Mouse (Mus musculus) splenic B cell, adult 2 months (primary cell): ENCODE data around the gene Abca3.

Experiments used
- DNase-seq: peaks from one replicate; pipeline ENCODE4 v3.0.0-alpha.2; 2011; ENCODE audit warnings: low read depth, low spot score
- H3K27me3 ChIP-seq: 2 replicates; pipeline ENCODE4 v1.6.1; 2012; ENCODE audit warnings: mild to moderate bottlenecking, low read length, moderate library complexity, mixed read lengths; ENCODE audit not compliant: control insufficient read depth, poor library complexity, insufficient read depth, severe bottlenecking
- H3K36me3 ChIP-seq: 2 replicates; pipeline ENCODE4 v1.6.1; 2012; ENCODE audit warnings: mild to moderate bottlenecking, low read length, moderate library complexity, mixed read lengths; ENCODE audit not compliant: control insufficient read depth, poor library complexity, insufficient read depth, severe bottlenecking

The Abca3 gene

DNA sequence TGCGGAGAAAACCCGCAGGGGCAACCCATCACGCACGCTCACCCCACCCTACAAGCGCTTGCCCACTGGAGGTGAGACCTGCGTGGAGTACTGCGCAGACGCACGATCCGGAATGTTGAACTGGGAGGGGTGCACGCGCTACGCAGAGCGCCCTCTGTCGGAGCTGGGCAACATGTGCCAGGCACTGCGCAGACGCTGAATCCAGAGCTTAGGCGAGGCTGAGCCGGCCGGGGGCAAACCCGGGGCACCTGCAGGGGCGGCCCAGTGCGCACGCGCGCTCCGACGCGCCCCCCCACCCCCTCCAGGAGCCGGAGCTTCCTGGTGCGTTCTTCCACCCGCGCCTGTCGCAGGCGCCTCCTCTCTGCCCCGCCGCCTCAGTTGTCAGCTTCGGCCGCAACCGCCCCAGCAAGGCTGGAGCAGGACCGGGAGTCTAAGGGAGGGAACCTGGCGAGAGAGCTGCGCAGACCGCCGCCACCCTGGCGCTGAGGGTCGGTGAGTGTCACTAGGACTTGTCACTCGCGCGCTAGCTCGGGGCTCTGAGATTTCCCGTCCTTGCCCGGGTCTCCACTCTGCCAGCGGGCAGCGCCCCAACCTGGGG lies at the start of gene Abca3:
Gene Abca3, plus strand, starts transcription at position 191 of the 598 bp plus-strand sequence.
- DNase-seq = peak; percentile 99
- no peaks in the 10 kb centered on the region for H3K27me3 ChIP-seq

DNA sequence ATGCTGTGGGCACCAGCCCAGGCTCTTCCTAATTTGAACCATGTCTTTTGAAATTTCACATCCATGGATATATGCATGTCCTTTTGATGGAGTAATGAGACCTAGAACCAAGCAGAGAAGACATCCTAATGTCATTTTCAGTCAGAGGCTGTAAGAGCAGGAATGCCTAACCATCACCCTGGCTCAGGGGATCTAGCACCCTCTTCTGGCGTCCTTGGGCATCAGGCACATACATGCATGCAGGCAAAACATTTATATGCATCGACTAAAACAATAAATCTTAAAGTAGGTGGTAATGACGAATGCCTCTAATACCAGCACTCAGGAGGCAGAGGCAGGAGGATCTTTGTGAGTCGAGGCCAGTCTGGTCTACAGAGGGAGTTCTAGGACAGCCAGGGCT lies 44.2 kb upstream of the Abca3 start:
- Histone ChIP-seq H3K27me3 (no peaks in the 10 kb centered on the region), H3K36me3 (no peaks in the 10 kb centered on the region)
- DNase-seq = peak; percentile 73

More for the DNA sequence above, at the start of gene Abca3:
- no peaks in the 10 kb centered on the region for H3K36me3 ChIP-seq

DNA sequence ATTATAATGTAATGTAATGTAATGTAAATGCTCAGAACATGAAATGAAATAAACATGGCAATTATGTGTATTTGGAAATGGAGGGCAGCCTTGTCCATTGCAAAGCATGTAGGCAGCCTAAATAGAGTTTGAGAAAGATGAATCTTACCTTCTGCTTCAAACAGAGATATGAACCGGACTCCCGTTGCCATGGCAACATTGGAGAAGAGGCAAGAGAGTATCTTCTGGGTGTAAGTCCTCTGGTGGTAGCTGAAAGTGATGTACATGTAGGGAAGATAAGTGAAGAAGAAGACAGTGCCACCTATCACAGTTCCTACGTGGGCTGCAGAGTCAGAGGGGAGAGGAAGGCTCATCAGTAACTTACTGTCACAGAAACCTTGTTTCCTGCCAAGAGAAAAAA lies 30.9 kb upstream of the Abca3 start:
- no peak for DNase-seq
- no peaks in the 10 kb centered on the region for H3K36me3 ChIP-seq
- no peaks in the 10 kb centered on the region for H3K27me3 ChIP-seq

DNA sequence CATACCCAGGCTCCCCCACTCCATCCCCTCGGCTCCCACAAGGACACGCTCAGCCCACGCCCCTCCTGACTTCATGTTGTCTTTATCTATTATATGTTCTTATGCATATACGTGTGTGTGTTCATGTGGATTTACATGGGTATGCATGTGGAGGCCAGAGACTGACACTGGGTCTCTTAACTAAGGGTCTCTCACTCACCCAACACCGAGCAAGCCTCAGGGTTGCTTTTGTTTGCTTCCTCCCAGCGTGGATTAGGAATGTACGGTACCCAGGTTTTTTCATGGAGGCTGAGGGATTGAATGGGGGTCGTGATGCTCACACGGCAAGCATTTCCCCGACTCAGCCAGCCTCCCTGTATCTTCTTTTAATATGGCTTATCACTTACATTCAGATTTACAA lies 26.7 kb upstream of the Abca3 start:
- Histone ChIP-seq H3K27me3 (no peaks in the 10 kb centered on the region), H3K36me3 (no peaks in the 10 kb centered on the region)
- no peak for DNase-seq

DNA sequence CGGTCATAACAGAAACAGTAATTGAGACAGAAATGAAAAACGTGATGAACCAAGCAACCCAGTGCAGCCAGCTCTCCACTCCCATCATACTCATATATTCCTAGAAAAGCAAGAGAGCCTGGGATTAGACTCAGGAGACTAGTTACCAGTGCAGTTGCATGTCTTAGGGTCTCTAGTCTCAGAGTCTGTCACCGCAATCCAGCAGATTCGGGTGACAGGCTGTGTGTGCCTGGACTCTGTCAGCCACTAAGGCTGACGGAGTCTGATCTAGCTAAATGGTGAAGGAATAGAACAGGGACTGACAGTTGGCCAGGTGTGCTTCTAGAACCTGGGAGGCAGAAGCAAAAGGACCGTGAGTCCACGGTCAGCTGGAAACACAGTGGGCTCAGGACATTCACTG lies 24.1 kb upstream of the Abca3 start:
- Histone ChIP-seq H3K27me3 (no peaks in the 10 kb centered on the region), H3K36me3 (no peaks in the 10 kb centered on the region)
- DNase-seq = no peak

DNA sequence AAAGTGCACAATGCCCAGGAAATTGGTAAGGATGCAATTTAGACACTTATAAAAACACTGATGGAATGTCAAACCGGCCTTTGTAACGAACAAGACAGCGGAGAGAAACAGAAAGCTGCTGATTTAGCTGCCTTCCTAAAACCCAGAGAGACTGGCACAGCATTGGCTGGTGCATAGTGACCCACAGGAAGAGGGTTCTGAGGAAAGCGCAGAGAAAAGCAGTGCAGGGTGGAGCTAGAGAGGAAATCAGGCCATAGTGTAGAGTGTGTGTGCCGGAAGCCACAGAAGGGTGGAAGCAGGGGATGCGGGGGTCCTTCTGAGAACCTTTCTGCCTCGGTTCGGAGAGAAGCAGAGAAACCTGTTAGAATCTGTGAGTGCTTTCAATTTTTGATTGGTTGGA lies 7.1 kb upstream of the Abca3 start:
- DNase-seq = peak; percentile 40
- Histone ChIP-seq H3K36me3 (no peaks in the 10 kb centered on the region), H3K27me3 (no peaks in the 10 kb centered on the region)

DNA sequence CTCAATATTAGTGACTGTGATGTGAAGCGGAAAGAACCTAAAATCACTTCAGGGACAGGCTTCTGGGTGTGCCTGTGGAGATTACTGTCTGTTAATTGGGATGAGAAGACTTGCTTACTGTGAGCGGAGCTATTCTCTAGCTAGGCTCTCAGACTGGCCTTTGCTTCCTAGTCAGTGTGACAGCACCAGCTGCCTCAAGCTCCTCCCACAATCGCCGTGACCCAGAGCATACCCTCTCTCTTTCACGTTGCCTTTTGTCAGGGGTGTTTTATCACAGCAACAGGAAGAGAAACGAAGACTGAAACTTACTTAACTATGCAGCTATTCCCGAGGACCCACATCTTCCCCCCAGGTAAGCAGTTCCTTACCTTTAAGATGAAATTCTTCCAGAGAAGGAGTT lies 4.9 kb upstream of the Abca3 start:
- Histone ChIP-seq H3K36me3 (no peaks in the 10 kb centered on the region), H3K27me3 (no peaks in the 10 kb centered on the region)
- no peak for DNase-seq

DNA sequence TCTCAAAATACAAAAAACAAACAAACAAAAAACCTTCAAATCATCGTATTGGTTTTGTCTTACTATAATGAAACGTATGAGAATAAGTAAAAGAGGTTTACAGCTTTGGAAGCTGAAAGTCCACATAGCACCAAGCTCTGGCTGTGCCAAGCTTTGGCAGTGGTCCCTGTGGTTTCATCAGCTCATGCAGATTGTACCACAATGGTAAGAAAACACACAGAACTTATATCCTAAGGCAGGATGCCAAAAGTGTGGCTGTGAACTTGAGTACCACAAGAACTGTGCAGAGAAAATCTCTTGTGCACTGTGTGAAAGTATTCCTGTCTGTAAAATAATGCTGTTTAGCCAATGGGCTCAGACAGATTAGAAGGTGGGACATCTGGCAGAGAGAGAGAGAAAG lies 2.6 kb upstream of the Abca3 start:
- Histone ChIP-seq H3K36me3 (no peaks in the 10 kb centered on the region), H3K27me3 (no peaks in the 10 kb centered on the region)
- no peak for DNase-seq

DNA sequence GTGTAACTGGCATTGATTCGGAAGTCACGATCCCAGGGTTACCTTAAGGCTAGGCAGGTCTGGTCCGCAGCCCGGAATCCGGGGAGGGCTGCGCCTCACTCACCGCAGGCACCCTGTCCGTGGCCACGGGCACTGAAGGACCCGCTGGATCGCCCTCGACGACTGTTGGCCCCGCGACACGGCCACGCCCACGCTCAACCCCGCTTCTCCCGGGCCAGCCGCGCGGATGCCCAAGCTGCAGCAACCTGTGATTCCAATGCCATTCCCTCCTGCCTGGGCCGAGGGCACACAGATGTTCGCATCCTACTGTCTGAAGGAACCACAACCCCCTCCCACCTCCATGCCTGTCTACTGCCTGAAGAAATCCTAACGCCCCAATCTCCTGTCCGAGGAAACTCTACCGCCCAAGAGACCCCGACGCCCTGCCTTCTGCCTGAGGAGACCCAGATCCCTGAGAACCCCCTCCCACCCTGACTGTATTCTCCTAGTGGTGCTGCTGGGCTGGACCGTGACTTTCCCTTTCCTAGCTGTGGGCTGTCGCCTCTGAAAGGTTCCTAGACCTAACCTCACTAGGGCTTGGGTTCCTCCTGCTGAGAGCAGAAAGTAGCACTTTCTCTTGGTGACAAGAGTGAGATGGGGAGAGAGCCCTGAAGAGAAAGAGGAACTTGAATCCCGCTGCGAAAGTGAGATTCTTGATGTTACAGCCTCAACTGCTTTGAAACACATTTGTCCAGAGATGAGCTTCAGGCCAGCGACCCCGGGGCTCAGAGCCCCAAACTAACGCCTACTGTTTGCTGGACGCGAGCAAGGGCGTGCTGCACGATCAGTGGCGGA lies 607 bp upstream of the Abca3 start, which contains the start of gene Abca17:
Gene Abca17, minus strand, starts transcription at position 143 of the 834 bp plus-strand sequence.
- peak; percentile 32 for DNase-seq
- Histone ChIP-seq H3K27me3 (no peaks in the 10 kb centered on the region), H3K36me3 (no peaks in the 10 kb centered on the region)

DNA sequence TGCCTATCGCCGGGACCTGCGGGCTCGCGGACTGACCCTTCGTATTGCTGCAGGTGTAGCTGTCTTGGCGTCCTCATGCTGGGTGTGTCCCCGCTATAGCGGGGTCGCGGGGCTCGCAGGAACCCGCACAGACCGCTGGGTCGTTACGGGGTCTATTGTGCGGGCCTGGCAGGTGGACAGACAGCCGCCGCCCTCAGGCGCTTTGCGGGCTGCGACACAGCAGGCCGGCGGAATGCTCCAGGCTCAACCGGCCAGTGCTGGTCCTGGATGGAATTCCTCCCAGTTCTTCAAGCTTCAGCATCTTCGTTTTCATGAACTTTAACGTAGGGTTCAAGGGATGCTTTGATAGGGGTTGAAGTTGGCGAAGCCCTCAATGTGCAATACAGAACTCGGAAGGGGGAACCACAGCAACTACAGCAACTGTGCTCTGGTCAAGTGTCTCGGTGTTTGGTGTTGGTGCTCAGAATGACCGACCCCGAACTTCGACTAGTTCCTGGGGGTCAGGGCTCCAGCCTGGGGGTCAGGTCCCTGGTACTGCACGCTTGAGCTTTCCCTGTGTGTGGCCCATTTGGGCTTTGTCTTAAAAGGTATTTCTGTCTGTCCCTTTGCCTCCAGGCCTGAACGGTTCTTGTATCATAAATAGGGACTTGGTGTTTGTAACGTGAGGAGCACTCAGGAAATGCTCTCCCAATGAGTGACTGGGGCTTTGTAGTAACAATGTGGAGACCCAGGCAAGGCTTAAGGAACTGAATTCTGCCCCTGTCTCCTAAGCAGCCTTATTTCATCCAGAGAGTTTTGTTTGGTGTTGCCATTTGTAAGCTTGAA lies 832 bp downstream of the Abca3 start:
- DNase-seq = peak; percentile 14
- H3K36me3 ChIP-seq = no peaks in the 10 kb centered on the region
- H3K27me3 ChIP-seq = no peaks in the 10 kb centered on the region

DNA sequence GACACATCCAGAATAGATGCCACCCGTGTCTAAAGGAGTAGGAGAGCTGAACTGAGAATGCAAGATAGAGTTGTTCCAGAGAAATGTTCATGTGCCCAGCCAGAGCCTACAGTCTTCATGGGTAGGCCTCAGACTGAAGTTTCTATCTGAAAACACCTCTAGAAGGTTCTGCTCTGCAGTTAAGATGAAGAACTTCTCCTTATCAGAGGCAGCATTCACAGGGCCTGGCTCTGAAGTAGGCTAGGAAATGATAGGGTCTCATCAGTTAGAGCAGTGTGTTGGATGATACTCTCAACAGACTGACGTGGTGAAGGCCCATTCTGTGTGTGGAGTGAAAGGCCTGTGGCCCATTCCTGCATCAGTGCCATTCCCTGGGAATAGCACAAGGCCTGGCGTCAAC lies 2.2 kb downstream of the Abca3 start:
- no peak for DNase-seq
- no peaks in the 10 kb centered on the region for H3K27me3 ChIP-seq
- H3K36me3 ChIP-seq = no peaks in the 10 kb centered on the region

DNA sequence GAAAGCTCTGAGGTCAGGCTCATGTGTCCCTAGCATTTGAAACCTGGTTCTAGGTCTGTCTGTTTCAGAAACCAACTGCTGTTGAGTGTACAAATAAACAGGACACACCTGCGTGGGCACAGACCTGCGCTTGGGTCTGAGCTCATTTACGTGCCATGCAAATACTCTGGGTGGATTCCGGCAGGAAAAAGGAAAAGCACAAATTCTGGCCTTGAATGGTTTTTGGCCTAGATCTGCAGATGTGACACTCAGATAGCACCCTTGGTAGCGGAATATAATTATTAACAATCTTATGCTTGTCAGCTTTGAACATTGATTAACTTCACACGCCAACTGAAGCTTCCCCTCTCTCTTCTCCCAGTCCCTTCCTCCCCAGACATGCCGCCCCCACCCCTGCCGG lies 3.5 kb downstream of the Abca3 start:
- no peaks in the 10 kb centered on the region for H3K27me3 ChIP-seq
- no peaks in the 10 kb centered on the region for H3K36me3 ChIP-seq
- no peak for DNase-seq

DNA sequence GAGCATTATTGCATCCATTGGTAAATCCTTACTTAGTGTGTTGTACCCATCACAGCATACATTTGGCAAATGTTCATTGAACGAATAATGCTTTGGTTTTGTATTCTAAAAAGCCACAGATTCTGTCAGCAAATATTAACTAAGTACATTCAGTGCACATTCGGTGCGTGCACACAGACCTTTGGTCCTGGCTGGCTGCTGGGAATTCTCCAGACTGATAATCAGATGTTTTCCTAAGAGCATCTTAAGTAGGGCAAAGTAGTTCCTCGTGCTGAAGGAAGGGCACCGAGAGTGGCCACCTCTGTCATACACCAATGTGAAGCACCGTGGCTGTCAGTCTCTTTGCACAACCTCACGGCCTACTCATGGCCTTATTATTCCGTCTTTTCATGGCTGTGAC lies 7.3 kb downstream of the Abca3 start:
- Histone ChIP-seq H3K27me3 (no peaks in the 10 kb centered on the region), H3K36me3 (no peaks in the 10 kb centered on the region)
- no peak for DNase-seq

DNA sequence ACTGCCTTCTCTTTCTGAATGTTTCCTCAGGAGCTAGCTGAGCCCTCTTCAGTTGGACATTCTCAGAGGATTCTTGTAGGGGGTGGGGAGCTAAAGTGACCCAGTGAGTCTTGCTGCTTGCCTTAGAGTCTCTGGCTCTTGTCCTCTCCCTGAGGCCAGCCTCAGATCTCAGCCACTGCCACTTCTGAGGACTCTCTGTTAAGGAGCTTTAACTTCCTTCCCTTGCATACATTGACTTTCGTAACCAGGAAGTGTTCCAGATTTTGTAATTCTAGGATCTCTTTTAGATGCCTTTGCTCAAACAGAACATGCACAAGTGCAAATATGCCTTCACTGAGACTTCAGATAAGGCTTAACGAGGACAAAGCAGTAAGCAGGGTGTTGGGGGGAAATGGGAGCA lies 8.2 kb downstream of the Abca3 start:
- DNase-seq = no peak
- H3K27me3 ChIP-seq = no peaks in the 10 kb centered on the region
- no peaks in the 10 kb centered on the region for H3K36me3 ChIP-seq

DNA sequence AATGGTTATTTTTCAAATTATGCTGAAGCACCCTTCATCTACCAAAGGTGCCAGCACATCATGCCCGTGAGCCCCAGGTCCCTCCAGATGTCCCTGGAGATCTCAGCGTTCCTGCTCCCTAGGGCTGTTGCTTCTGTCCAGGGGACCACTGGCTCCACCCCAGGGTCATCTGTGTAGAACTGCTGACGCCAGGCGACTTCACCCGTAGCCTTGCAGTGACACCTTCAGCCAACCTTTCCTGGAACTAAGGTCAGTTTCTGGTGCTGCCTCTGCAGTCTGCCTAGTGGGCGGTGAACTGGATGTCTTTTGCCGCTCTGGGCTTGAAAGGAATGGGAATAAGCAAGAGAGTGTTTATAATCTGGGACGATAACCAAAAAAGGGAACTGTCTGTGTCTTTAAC lies 9.1 kb downstream of the Abca3 start:
- peaks cover 2% of the 10 kb centered on the region; the same call in 1 of the 2 replicates for H3K36me3 ChIP-seq
- no peaks in the 10 kb centered on the region for H3K27me3 ChIP-seq
- DNase-seq = no peak
